ENCODE assay signal across 22 mouse cellular contexts in genomic region chr6:98402605-98403004, GRCm38 (mm10).
DNase-seq lines count a peak whose midpoint lies in the region; ATAC-seq and TF ChIP-seq lines count a peak whose summit lies in the region.
"Had no signal": no experiment of that assay in that cellular context is flagged by ENCODE, and none has a peak within 500 bp of the region (broad histone marks: within the 10 kb centered on the region; RNA-seq: fewer than 3 reads in every experiment).

No protein-coding gene starts in this region.

- no peak for TF ChIP-seq CTCF in liver, adult 2 months (IDR thresholded peaks at IDR 0.05; ENCODE audit: low read depth, low read length)
- no peak for TF ChIP-seq CTCF in liver, postnatal 0 days (IDR thresholded peaks at IDR 0.05; ENCODE audit: low read depth)
- no peak for TF ChIP-seq CTCF in midbrain, postnatal 0 days (IDR thresholded peaks at IDR 0.05)

- H3K36me3 ChIP-seq in liver, adult 2 months (ENCODE audit: control insufficient read depth, insufficient read depth, low read length): no peaks in the 10 kb centered on the region
- H3K36me3 ChIP-seq in liver, embryonic 16.5 days (ENCODE audit: control insufficient read depth, insufficient read depth): no peaks in the 10 kb centered on the region
- H3K36me3 ChIP-seq in liver, embryonic 11.5 days (ENCODE audit: control insufficient read depth, insufficient read depth, low read length): no peaks in the 10 kb centered on the region
- no peaks in the 10 kb centered on the region for H3K36me3 ChIP-seq in liver, postnatal 0 days (replicated peaks; ENCODE audit: insufficient read depth, low read length)
- H3K36me3 ChIP-seq in liver, embryonic 12.5 days: no peaks in the 10 kb centered on the region
- H3K36me3 ChIP-seq in midbrain, postnatal 0 days (ENCODE audit: insufficient read depth, low read length): no peaks in the 10 kb centered on the region
- H3K36me3 ChIP-seq: G1E had no signal

- DNase-seq in liver, adult 2 months (ENCODE audit: extremely low read depth, low read depth, low spot score): peak; percentile 99
- no peak for DNase-seq in liver
- no peak for DNase-seq in liver, embryonic 11.5 days (ENCODE audit: low spot score)
- peak; percentile 23 for DNase-seq in liver, postnatal 0 days
- peak; percentile 4 for DNase-seq in yolk sac, embryonic 10.5 days (ENCODE audit: low spot score)
- no peak for DNase-seq in midbrain, postnatal 0 days (ENCODE audit: low spot score)
- DNase-seq: adrenal gland, adult 2 months; adrenal gland, adult 8-10 months; adrenal gland, postnatal 10 days; adrenal gland, postnatal 14 days; adrenal gland, postnatal 25 days; adrenal gland, postnatal 36 days; B cell, adult 2 months; cerebellum, adult 11 months; cerebellum, adult 11-12 months had no signal

- H3K4me3 ChIP-seq in liver, adult 2 months (ENCODE audit: insufficient read depth, low read depth, low read length): no peak overlapping the region
- no peak overlapping the region for H3K4me3 ChIP-seq in liver, embryonic 16.5 days (ENCODE audit: low read depth, low read length)
- no peak overlapping the region for H3K4me3 ChIP-seq in liver, embryonic 11.5 days (ENCODE audit: low read depth, low read length)
- H3K4me3 ChIP-seq in liver, postnatal 0 days (ENCODE audit: low read depth, low read length): no peak overlapping the region
- H3K4me3 ChIP-seq in liver, embryonic 12.5 days: no peak overlapping the region
- H3K4me3 ChIP-seq in midbrain, postnatal 0 days (ENCODE audit: low read depth, low read length): no peak overlapping the region

- no peaks in the 10 kb centered on the region; the same call in 1 of the 2 replicates for H3K79me2 ChIP-seq in liver, adult 2 months (ENCODE audit: control insufficient read depth, insufficient read depth, low read length)

- no peaks in the 10 kb centered on the region for H3K27me3 ChIP-seq in liver, adult 2 months (ENCODE audit: control insufficient read depth, insufficient read depth, low read length)
- H3K27me3 ChIP-seq in liver, embryonic 16.5 days (ENCODE audit: control insufficient read depth, insufficient read depth, low read depth, low read length): no peaks in the 10 kb centered on the region
- H3K27me3 ChIP-seq in liver, embryonic 11.5 days (replicated peaks; ENCODE audit: control insufficient read depth, insufficient read depth, low read length): no peaks in the 10 kb centered on the region
- H3K27me3 ChIP-seq in liver, postnatal 0 days (ENCODE audit: insufficient read depth, low read length): no peaks in the 10 kb centered on the region
- H3K27me3 ChIP-seq in liver, embryonic 12.5 days (replicated peaks): no peaks in the 10 kb centered on the region
- no peaks in the 10 kb centered on the region for H3K27me3 ChIP-seq in midbrain, postnatal 0 days (ENCODE audit: insufficient read depth, low read length)
- H3K27me3 ChIP-seq: CH12.LX had no signal

- peaks cover 3% of the 10 kb centered on the region; the same call in 1 of the 2 replicates for H3K4me1 ChIP-seq in liver, adult 2 months (ENCODE audit: control insufficient read depth, insufficient read depth, low read length)
- H3K4me1 ChIP-seq in liver, embryonic 16.5 days (ENCODE audit: control insufficient read depth, low read depth, low read length): no peaks in the 10 kb centered on the region
- H3K4me1 ChIP-seq in liver, embryonic 11.5 days (replicated peaks; ENCODE audit: control insufficient read depth, insufficient read depth, low read length): no peaks in the 10 kb centered on the region
- H3K4me1 ChIP-seq in liver, postnatal 0 days (ENCODE audit: insufficient read depth): no peaks in the 10 kb centered on the region
- H3K4me1 ChIP-seq in liver, embryonic 12.5 days: no peaks in the 10 kb centered on the region
- H3K4me1 ChIP-seq in midbrain, postnatal 0 days (ENCODE audit: insufficient read depth, low read length): no peaks in the 10 kb centered on the region

- ATAC-seq in liver, embryonic 16.5 days (ENCODE audit: low read depth): peak; percentile 64; the same call in 1 of the 2 replicates
- no peak for ATAC-seq in liver, embryonic 11.5 days (replicated peaks; ENCODE audit: low FRiP score)
- peak; percentile 97 for ATAC-seq in liver, postnatal 0 days
- no peak for ATAC-seq in liver, embryonic 12.5 days
- ATAC-seq in midbrain, postnatal 0 days (ENCODE audit: low FRiP score): no peak
- ATAC-seq: activated CD4-positive, CD25-positive, alpha-beta regulatory T cell, adult 4 months; CD4-positive, CD25-positive, alpha-beta regulatory T cell, adult 4 months; Patski had no signal

- WGBS in liver, adult 2 months: 25% methylated on average over 1 of the region's 1 CpGs
- WGBS in liver, embryonic 16.5 days (ENCODE audit: insufficient replicate concordance): 59% methylated on average over 1 of the region's 1 CpGs
- 89% methylated on average over 1 of the region's 1 CpGs for WGBS in liver, embryonic 11.5 days
- WGBS in liver, postnatal 0 days (ENCODE audit: insufficient replicate concordance): 36% methylated on average over 1 of the region's 1 CpGs
- 55% methylated on average over 1 of the region's 1 CpGs for WGBS in liver, embryonic 12.5 days (ENCODE audit: insufficient replicate concordance)
- WGBS in midbrain, postnatal 0 days: 100% methylated on average over 1 of the region's 1 CpGs

- peak; percentile 69 for TF ChIP-seq EP300 in liver, postnatal 0 days (IDR thresholded peaks at IDR 0.05; ENCODE audit: low read depth)

- H3K4me2 ChIP-seq in liver, embryonic 16.5 days (ENCODE audit: low read depth, low read length): no peak overlapping the region
- no peak overlapping the region for H3K4me2 ChIP-seq in liver, embryonic 11.5 days
- H3K4me2 ChIP-seq in liver, postnatal 0 days (ENCODE audit: low read depth, low read length): 0 out of 2 replicates have a peak overlapping the region, but pooled peaks have one; percentile 22
- H3K4me2 ChIP-seq in liver, embryonic 12.5 days: no peak overlapping the region
- no peak overlapping the region for H3K4me2 ChIP-seq in midbrain, postnatal 0 days (ENCODE audit: low read depth, low read length, poor library complexity, severe bottlenecking)

- peak overlapping the region; percentile 86 for H3K27ac ChIP-seq in liver, adult 2 months (replicated peaks; ENCODE audit: insufficient read depth, low read depth, low read length)
- H3K27ac ChIP-seq in liver, embryonic 16.5 days (ENCODE audit: low read length): no peak overlapping the region
- H3K27ac ChIP-seq in liver, embryonic 11.5 days (ENCODE audit: low read depth, low read length): no peak overlapping the region
- H3K27ac ChIP-seq in liver, postnatal 0 days (ENCODE audit: low read depth): peak overlapping the region; percentile 87
- H3K27ac ChIP-seq in liver, embryonic 12.5 days: no peak overlapping the region
- no peak overlapping the region for H3K27ac ChIP-seq in midbrain, postnatal 0 days (ENCODE audit: low read depth, low read length)

- peak overlapping the region; percentile 26; the same call in 1 of the 2 replicates for H3K9ac ChIP-seq in liver, adult 2 months (ENCODE audit: low read depth, low read length)
- no peak overlapping the region for H3K9ac ChIP-seq in liver, embryonic 16.5 days (ENCODE audit: low read depth, low read length)
- H3K9ac ChIP-seq in liver, embryonic 11.5 days (ENCODE audit: low read depth, low read length): no peak overlapping the region
- no peak overlapping the region for H3K9ac ChIP-seq in liver, postnatal 0 days (replicated peaks)
- H3K9ac ChIP-seq in liver, embryonic 12.5 days: no peak overlapping the region
- H3K9ac ChIP-seq in midbrain, postnatal 0 days (replicated peaks; ENCODE audit: low read length, poor library complexity, severe bottlenecking): no peak overlapping the region

- no peaks in the 10 kb centered on the region for H3K9me3 ChIP-seq in liver, embryonic 16.5 days (replicated peaks; ENCODE audit: control insufficient read depth, low read length)
- no peaks in the 10 kb centered on the region for H3K9me3 ChIP-seq in liver, embryonic 11.5 days (ENCODE audit: control insufficient read depth, low read length)
- no peaks in the 10 kb centered on the region for H3K9me3 ChIP-seq in liver, postnatal 0 days (ENCODE audit: low read length)
- no peaks in the 10 kb centered on the region for H3K9me3 ChIP-seq in liver, embryonic 12.5 days (replicated peaks)
- no peaks in the 10 kb centered on the region for H3K9me3 ChIP-seq in midbrain, postnatal 0 days (ENCODE audit: low read length)

- TF ChIP-seq POLR2A in liver, adult 2 months (IDR thresholded peaks at IDR 0.05; ENCODE audit: extremely low read depth, insufficient read depth, low read length): no peak

Comparison
In these comparisons a context has a peak if more than half of its experiments do, and no peak if none do; other contexts are left out.
1. DNase-seq: peak in liver, adult 2 months (single experiment), liver, postnatal 0 days (single experiment) and yolk sac, embryonic 10.5 days (single experiment); none in liver (single experiment), liver, embryonic 11.5 days (single experiment) and midbrain, postnatal 0 days (single experiment).
2. H3K27ac ChIP-seq: peak in liver, adult 2 months (single experiment) and liver, postnatal 0 days (single experiment); none in liver, embryonic 16.5 days (single experiment), liver, embryonic 11.5 days (single experiment), liver, embryonic 12.5 days (single experiment) and midbrain, postnatal 0 days (single experiment).
3. ATAC-seq: peak in liver, embryonic 16.5 days (single experiment) and liver, postnatal 0 days (single experiment); none in liver, embryonic 11.5 days (single experiment), liver, embryonic 12.5 days (single experiment) and midbrain, postnatal 0 days (single experiment).